Mouse (Mus musculus) G1E (cell line): ENCODE results near the gene Acot7.

Source experiments
- GATA1 ChIP-seq: IDR thresholded peaks from 2 replicates; pipeline ENCODE4 v1.6.1; 2012; ENCODE audit warnings: borderline replicate concordance, low read length, inconsistent platforms, mixed read lengths
- TAL1 ChIP-seq: conservative IDR thresholded peaks from 2 replicates; pipeline ENCODE4 v1.6.1; 2012; ENCODE audit warnings: low read depth, low read length, inconsistent platforms, mixed read lengths

DNA sequence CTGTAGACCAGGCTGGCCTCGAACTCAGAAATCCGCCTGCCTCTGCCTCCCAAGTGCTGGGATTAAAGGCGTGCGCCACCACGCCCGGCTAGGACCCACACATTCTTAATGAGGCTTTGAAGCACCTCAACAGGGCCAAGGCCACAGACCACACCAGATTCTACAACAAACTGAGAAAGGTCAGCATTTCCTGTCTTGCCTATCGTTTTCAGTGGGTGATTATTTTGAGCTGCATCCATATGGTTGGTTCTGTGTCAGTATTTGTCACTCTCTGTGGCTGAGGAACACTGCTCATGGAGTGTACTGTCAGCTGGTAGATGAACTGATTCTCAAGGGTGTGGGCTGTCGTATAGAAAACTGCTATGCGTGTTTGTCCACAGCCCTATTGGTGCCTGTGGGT, 18.3 kb downstream of the Acot7 start:
- TF ChIP-seq GATA1 (no peak), TAL1 (no peak)
